Mouse (Mus musculus): ENCODE results near the gene Fbrsl1. TPM values are rescaled to one million over a fixed set of nuclear protein-coding genes. Genes with fewer than 3 reads are reported as not detected.

Gene Fbrsl1
- polyA plus RNA-seq, 1 experiment = 51.7 TPM

- TF ChIP-seq POLR2A (IDR thresholded peaks at IDR 0.05; ENCODE audit: insufficient read depth, low read length) = no peak
- TF ChIP-seq EP300 (IDR thresholded peaks at IDR 0.05; ENCODE audit: insufficient read depth, low read depth, low read length) = no peak
- no peak for TF ChIP-seq CTCF (IDR thresholded peaks at IDR 0.05; ENCODE audit: low read depth, low read length)
- Histone ChIP-seq H3K9me3 (replicated peaks; ENCODE audit: control insufficient read depth, insufficient read depth, low read length, poor library complexity, severe bottlenecking) (no peaks in the 10 kb centered on the region), H3K4me1 (ENCODE audit: control insufficient read depth, insufficient read depth, low read length) (no peaks in the 10 kb centered on the region), H3K36me3 (ENCODE audit: control insufficient read depth, insufficient read depth, low read length, poor library complexity, severe bottlenecking) (no peaks in the 10 kb centered on the region), H3K27ac (ENCODE audit: insufficient read depth, low read length) (no peak overlapping the region), H3K9ac (ENCODE audit: low read depth, poor library complexity, severe bottlenecking) (no peak overlapping the region), H3K4me3 (ENCODE audit: low read depth, low read length) (no peak overlapping the region), H3K27me3 (ENCODE audit: control insufficient read depth, insufficient read depth, low read length, poor library complexity, severe bottlenecking) (no peaks in the 10 kb centered on the region)
These were observed 57.7 kb downstream of the Fbrsl1 start for GRCm38 (mm10) chr5:110390631-110391030.

DNA sequence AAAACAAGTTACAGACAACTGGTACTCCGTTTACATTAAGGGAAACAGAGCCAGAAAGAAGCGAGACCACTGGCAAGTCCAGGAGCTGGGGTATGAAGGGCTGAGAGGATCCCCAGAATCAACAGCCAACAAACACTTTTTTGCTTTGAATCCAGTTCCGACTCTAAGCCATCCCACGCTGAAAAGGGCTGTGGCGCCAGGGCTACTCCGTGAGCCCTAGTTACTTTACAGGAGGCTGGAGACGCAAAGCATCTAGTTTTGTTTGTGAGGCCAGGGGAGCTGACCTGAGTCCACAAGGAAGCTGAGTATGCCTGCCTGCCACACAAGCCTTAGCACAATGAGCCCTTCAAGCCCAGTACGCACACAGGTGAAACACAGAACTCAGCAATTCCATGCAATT is 61.0 kb downstream of the Fbrsl1 start:
- no peaks in the 10 kb centered on the region for H3K36me3 ChIP-seq (ENCODE audit: control insufficient read depth, insufficient read depth, low read length, poor library complexity, severe bottlenecking)
- TF ChIP-seq CTCF (IDR thresholded peaks at IDR 0.05; ENCODE audit: low read depth, low read length) = no peak
- no peak for TF ChIP-seq EP300 (IDR thresholded peaks at IDR 0.05; ENCODE audit: insufficient read depth, low read depth, low read length)
- no peaks in the 10 kb centered on the region for H3K4me1 ChIP-seq (ENCODE audit: control insufficient read depth, insufficient read depth, low read length)
- H3K27ac ChIP-seq (ENCODE audit: insufficient read depth, low read length) = no peak overlapping the region
- no peak overlapping the region for H3K9ac ChIP-seq (ENCODE audit: low read depth, poor library complexity, severe bottlenecking)
- peak overlapping the region; percentile 33 for H3K4me3 ChIP-seq (ENCODE audit: low read depth, low read length)
- H3K9me3 ChIP-seq (replicated peaks; ENCODE audit: control insufficient read depth, insufficient read depth, low read length, poor library complexity, severe bottlenecking) = no peaks in the 10 kb centered on the region
- H3K27me3 ChIP-seq (ENCODE audit: control insufficient read depth, insufficient read depth, low read length, poor library complexity, severe bottlenecking) = no peaks in the 10 kb centered on the region

DNA sequence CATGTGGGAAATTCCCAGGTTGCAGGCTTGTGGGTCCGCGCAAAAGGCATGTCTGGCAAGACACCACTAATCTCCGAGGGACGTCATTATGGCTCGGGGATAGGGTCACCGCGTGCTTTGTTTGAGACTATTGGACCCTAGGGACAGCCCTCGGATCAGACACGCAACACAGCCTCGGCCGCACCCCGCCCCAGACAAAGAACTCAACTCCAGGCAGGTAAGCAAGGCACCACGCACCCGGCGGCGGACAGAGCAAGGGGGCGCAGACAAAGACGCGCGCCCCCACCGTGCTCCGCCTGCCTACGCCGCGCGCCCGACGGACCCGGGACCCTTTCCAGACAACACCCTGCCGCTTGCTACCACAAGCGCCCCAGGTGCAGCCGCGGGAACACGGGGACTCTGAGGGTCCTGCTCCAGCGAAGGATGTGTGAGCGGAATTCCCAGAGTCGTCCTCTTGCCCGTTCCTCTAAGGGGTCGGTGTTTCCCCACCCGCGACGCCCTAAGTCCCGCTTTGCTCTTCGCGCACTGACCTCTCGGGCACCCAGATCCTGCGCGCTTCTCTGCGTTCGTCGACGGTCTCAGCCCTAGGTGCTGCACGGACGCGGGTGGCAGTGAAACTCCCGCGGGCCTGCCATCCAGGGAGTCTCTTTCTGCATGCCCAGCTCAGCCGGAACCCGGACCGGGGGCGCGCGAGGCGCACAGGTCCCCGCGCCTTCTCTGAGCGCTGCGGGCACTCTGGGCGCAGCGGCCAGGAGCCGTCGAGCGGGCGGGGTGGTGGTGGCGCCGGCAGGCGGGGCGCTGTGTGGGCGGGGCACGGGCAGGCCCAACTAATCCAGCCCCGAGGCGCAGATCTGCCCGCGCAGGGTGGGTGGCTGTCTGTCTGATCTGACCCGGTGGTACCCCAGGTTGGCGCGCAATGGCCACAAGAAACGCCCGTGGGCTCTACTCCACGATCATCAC is 61.7 kb downstream of the Fbrsl1 start:
- Histone ChIP-seq H3K4me3 (ENCODE audit: low read depth, low read length) (peak overlapping the region; percentile 73), H3K4me1 (ENCODE audit: control insufficient read depth, insufficient read depth, low read length) (no peaks in the 10 kb centered on the region), H3K36me3 (ENCODE audit: control insufficient read depth, insufficient read depth, low read length, poor library complexity, severe bottlenecking) (no peaks in the 10 kb centered on the region), H3K27ac (ENCODE audit: insufficient read depth, low read length) (no peak overlapping the region), H3K9ac (ENCODE audit: low read depth, poor library complexity, severe bottlenecking) (peak overlapping the region; percentile 54), H3K27me3 (ENCODE audit: control insufficient read depth, insufficient read depth, low read length, poor library complexity, severe bottlenecking) (no peaks in the 10 kb centered on the region), H3K9me3 (replicated peaks; ENCODE audit: control insufficient read depth, insufficient read depth, low read length, poor library complexity, severe bottlenecking) (no peaks in the 10 kb centered on the region)
- TF ChIP-seq CTCF (IDR thresholded peaks at IDR 0.05; ENCODE audit: low read depth, low read length) (no peak), POLR2A (IDR thresholded peaks at IDR 0.05; ENCODE audit: insufficient read depth, low read length) (no peak), EP300 (IDR thresholded peaks at IDR 0.05; ENCODE audit: insufficient read depth, low read depth, low read length) (no peak)

DNA sequence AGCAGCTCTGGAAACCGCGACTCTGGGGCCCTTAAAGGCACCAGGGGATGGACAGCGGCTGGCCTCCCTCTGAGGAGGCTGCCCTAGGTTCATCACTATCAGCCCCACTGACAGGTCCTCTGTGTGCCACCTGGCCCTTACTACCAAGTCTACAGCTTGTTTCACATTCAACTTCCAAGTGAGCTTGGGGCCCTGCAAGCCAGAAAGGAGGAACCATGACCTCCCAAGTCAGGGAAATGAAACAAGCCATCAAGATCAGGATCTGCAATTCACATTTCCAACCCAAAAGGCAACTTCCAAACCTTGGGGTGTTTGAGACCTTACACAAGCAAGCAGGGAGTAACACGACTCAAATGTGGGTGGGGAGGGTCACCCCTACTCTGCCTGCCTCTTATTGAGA is 63.0 kb downstream of the Fbrsl1 start:
- H3K9ac ChIP-seq (ENCODE audit: low read depth, poor library complexity, severe bottlenecking) = no peak overlapping the region

GRCm38 (mm10) chr5:110384491-110384890 is 63.8 kb downstream of the Fbrsl1 start:
- Histone ChIP-seq H3K36me3 (ENCODE audit: control insufficient read depth, insufficient read depth, low read length, poor library complexity, severe bottlenecking) (no peaks in the 10 kb centered on the region), H3K9me3 (replicated peaks; ENCODE audit: control insufficient read depth, insufficient read depth, low read length, poor library complexity, severe bottlenecking) (no peaks in the 10 kb centered on the region), H3K27ac (ENCODE audit: insufficient read depth, low read length) (no peak overlapping the region), H3K27me3 (ENCODE audit: control insufficient read depth, insufficient read depth, low read length, poor library complexity, severe bottlenecking) (no peaks in the 10 kb centered on the region), H3K9ac (ENCODE audit: low read depth, poor library complexity, severe bottlenecking) (no peak overlapping the region), H3K4me1 (ENCODE audit: control insufficient read depth, insufficient read depth, low read length) (no peaks in the 10 kb centered on the region), H3K4me3 (ENCODE audit: low read depth, low read length) (no peak overlapping the region)
- TF ChIP-seq POLR2A (IDR thresholded peaks at IDR 0.05; ENCODE audit: insufficient read depth, low read length) = no peak
- no peak for TF ChIP-seq EP300 (IDR thresholded peaks at IDR 0.05; ENCODE audit: insufficient read depth, low read depth, low read length)
- TF ChIP-seq CTCF (IDR thresholded peaks at IDR 0.05; ENCODE audit: low read depth, low read length) = no peak

More for the DNA sequence above, 63.0 kb downstream of the Fbrsl1 start:
- H3K27me3 ChIP-seq (ENCODE audit: control insufficient read depth, insufficient read depth, low read length, poor library complexity, severe bottlenecking) = no peaks in the 10 kb centered on the region
- H3K4me3 ChIP-seq (ENCODE audit: low read depth, low read length) = no peak overlapping the region
- TF ChIP-seq POLR2A (IDR thresholded peaks at IDR 0.05; ENCODE audit: insufficient read depth, low read length) = no peak
- TF ChIP-seq EP300 (IDR thresholded peaks at IDR 0.05; ENCODE audit: insufficient read depth, low read depth, low read length) = no peak
- TF ChIP-seq CTCF (IDR thresholded peaks at IDR 0.05; ENCODE audit: low read depth, low read length) = no peak
- H3K36me3 ChIP-seq (ENCODE audit: control insufficient read depth, insufficient read depth, low read length, poor library complexity, severe bottlenecking) = no peaks in the 10 kb centered on the region
- H3K27ac ChIP-seq (ENCODE audit: insufficient read depth, low read length) = no peak overlapping the region
- H3K4me1 ChIP-seq (ENCODE audit: control insufficient read depth, insufficient read depth, low read length) = no peaks in the 10 kb centered on the region
- H3K9me3 ChIP-seq (replicated peaks; ENCODE audit: control insufficient read depth, insufficient read depth, low read length, poor library complexity, severe bottlenecking) = no peaks in the 10 kb centered on the region

GRCm38 (mm10) chr5:110379823-110380222 is 68.5 kb downstream of the Fbrsl1 start:
- Histone ChIP-seq H3K4me1 (ENCODE audit: control insufficient read depth, insufficient read depth, low read length) (no peaks in the 10 kb centered on the region), H3K9me3 (replicated peaks; ENCODE audit: control insufficient read depth, insufficient read depth, low read length, poor library complexity, severe bottlenecking) (no peaks in the 10 kb centered on the region), H3K4me3 (ENCODE audit: low read depth, low read length) (no peak overlapping the region), H3K27me3 (ENCODE audit: control insufficient read depth, insufficient read depth, low read length, poor library complexity, severe bottlenecking) (no peaks in the 10 kb centered on the region), H3K36me3 (ENCODE audit: control insufficient read depth, insufficient read depth, low read length, poor library complexity, severe bottlenecking) (no peaks in the 10 kb centered on the region), H3K9ac (ENCODE audit: low read depth, poor library complexity, severe bottlenecking) (no peak overlapping the region), H3K27ac (ENCODE audit: insufficient read depth, low read length) (no peak overlapping the region)
- TF ChIP-seq POLR2A (IDR thresholded peaks at IDR 0.05; ENCODE audit: insufficient read depth, low read length) (no peak), CTCF (IDR thresholded peaks at IDR 0.05; ENCODE audit: low read depth, low read length) (peak; percentile 3)
